Mouse (Mus musculus) neural tube, embryonic 14.5 days (tissue): ENCODE measurements at regions not wholly inside any gene's neighbourhood (a gene's known extent, or its start where the extent isn't known, plus 50 kb on each side); places are given as distances from the start of the nearest gene placed in this dataset.
A peak's percentile ranks its signal among the peaks of the same experiment; 100 is the strongest.

Experiments
- ATAC-seq: fragments of 200-750 bp; cut with Nextera tagmentation; 2 replicates; pipeline ENCODE4 v1.8.0; 2017; ENCODE audit warnings: low read depth, mild to moderate bottlenecking, moderate TSS enrichment, moderate library complexity
- H3K27ac ChIP-seq: fragments of 300-500 bp; sonication (generic); 2 replicates; pipeline ENCODE4 v1.5.1; 2014; ENCODE audit warnings: low read depth, mild to moderate bottlenecking, control low read depth, low read length, moderate library complexity, mixed read lengths
- H3K27me3 ChIP-seq: fragments of 300-500 bp; sonication (generic); 2 replicates; pipeline ENCODE4 v1.6.1; 2014; ENCODE audit warnings: low read length; ENCODE audit not compliant: control insufficient read depth, insufficient read depth
- H3K36me3 ChIP-seq: fragments of 300-500 bp; sonication (generic); 2 replicates; pipeline ENCODE4 v1.6.1; 2014; ENCODE audit warnings: low read length, mixed read lengths; ENCODE audit not compliant: control insufficient read depth, insufficient read depth
- H3K4me1 ChIP-seq: fragments of 300-500 bp; sonication (generic); 2 replicates; pipeline ENCODE4 v1.6.1; 2014; ENCODE audit warnings: low read length; ENCODE audit not compliant: control insufficient read depth, insufficient read depth
- H3K4me2 ChIP-seq: fragments of 300-500 bp; sonication (generic); 2 replicates; pipeline ENCODE4 v1.6.1; 2014; ENCODE audit warnings: mild to moderate bottlenecking, low read depth, low read length, control low read depth
- H3K4me3 ChIP-seq: fragments of 300-500 bp; sonication (generic); 2 replicates; pipeline ENCODE4 v1.5.1; 2014; ENCODE audit warnings: low read depth, low read length, control low read depth, mixed read lengths
- H3K9ac ChIP-seq: fragments of 300-500 bp; sonication (generic); replicated peaks from 2 replicates; pipeline ENCODE4 v1.6.1; 2014; ENCODE audit warnings: low read depth, mild to moderate bottlenecking, control low read depth, low read length, mixed read lengths
- H3K9me3 ChIP-seq: fragments of 300-500 bp; sonication (generic); 2 replicates; pipeline ENCODE4 v1.6.1; 2016; ENCODE audit warnings: low read length; ENCODE audit not compliant: control insufficient read depth
- WGBS: fragments of 180-500 bp; shearing (Covaris S2); extraction: QIAGEN DNeasy Blood & Tissue Kit; methylation state at CpG from one replicate; pipeline ENCODE4 v1.1.7; 2014; 5-methylcytosine and 5-hydroxymethylcytosine counted together

DNA sequence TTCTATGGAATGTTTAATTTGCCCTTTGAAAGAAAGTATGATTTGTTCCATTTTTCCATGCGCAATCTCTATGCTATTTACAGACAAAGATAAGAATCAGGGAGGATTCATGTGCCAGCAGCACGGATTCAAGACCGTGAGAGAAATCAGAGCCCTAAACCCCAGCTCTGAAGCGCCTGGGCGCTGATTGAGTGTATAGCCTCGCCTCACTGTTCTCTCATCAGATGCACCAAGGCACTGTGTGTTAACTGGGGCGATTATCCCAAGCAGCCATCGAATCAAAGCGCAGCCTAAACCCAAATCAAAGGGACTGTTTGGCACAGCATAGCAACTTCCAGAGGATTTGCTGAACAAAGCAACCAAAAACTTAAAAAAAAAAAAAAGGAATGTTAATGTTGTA, 191.1 kb upstream of the Pou3f3 start:
- Histone ChIP-seq H3K36me3 (no peaks in the 10 kb centered on the region), H3K9ac (no peak overlapping the region), H3K4me3 (no peak overlapping the region), H3K27me3 (no peaks in the 10 kb centered on the region), H3K4me1 (no peaks in the 10 kb centered on the region), H3K4me2 (no peak overlapping the region), H3K27ac (no peak overlapping the region), H3K9me3 (no peaks in the 10 kb centered on the region)
- 71% methylated on average over 9 of the region's 9 CpGs for WGBS
- no peak for ATAC-seq

DNA sequence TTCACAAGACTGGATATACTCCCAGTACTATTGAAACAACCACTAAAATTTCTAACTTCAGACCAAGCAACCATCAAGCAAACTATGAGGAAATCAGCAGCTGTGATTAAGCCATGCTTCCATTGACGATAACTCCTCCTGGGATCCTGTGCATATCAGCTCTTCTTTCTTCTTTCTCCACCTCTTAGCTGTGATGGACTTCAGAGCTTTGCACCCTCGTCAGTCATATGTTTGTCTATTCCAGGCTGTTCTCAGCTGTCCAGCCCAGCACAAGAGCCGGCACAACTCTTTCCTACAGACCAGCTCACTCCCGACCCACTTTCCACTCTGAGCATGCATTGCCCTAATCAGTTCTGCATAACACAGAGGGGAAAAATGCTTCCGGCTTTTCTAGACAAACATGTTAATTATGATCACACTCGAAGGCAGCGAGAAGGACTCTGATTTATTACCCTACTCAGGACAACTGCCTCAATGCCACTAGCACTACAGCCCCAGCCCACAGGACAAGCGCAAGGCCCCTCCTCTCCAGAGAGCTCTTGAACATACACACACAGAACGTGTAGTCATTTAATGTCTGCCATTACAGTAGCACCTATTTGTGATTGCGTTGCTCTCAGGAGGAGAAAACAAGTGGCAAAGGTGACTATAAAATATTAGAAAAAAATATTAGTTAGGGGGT, 190.4 kb upstream of the Pou3f3 start:
- Histone ChIP-seq H3K36me3 (no peaks in the 10 kb centered on the region), H3K27ac (no peak overlapping the region), H3K4me1 (no peaks in the 10 kb centered on the region), H3K4me2 (no peak overlapping the region), H3K9ac (no peak overlapping the region), H3K9me3 (no peaks in the 10 kb centered on the region), H3K27me3 (no peaks in the 10 kb centered on the region), H3K4me3 (no peak overlapping the region)
- ATAC-seq: no peak
- 44% methylated on average over 10 of the region's 10 CpGs for WGBS

DNA sequence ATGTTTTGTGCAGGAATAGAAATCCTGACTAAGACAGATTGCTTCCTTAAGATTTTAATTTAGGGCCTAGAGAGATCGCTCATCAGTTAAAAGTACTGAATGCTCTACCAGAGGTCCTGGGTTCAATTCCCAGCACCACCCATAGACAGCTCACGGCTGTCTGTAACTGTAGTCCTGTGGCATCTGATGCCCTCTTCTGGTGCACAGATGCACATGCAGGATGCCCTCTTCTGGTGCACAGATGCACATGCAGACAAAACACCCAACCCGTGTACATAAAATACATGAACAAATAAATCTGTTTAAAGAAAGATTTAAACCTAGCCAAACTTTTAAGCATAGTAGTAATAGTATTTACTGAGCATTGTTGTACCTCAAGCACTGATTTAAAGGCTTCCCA, 181.2 kb upstream of the Pou3f3 start:
- Histone ChIP-seq H3K4me1 (no peaks in the 10 kb centered on the region), H3K4me2 (no peak overlapping the region), H3K9me3 (no peaks in the 10 kb centered on the region), H3K9ac (no peak overlapping the region), H3K4me3 (no peak overlapping the region), H3K27me3 (no peaks in the 10 kb centered on the region), H3K27ac (no peak overlapping the region), H3K36me3 (no peaks in the 10 kb centered on the region)
- 90% methylated on average over 3 of the region's 3 CpGs for WGBS
- ATAC-seq: no peak

DNA sequence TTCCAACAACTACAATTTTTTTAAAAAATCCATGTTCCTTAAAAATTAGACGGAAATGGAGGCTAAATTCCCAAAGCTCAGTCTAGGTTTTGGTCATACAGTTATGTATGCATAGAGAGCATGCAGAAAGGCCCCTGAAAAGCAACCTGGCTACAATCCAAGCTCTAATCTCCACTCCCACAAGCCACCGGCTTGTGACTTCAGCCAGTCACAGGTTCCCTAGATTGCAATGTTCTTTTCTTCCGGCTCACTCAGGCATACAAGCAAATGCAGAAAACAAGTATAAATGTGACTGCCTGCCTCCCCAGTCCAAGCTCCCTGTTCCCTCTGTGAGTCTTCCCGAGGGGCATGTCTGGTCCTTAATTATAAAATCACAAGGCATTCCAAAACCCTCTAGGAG, 171.2 kb upstream of the Pou3f3 start:
- no peak for ATAC-seq
- Histone ChIP-seq H3K27ac (no peak overlapping the region), H3K9me3 (no peaks in the 10 kb centered on the region), H3K4me2 (no peak overlapping the region), H3K4me3 (no peak overlapping the region), H3K9ac (no peak overlapping the region), H3K27me3 (no peaks in the 10 kb centered on the region), H3K36me3 (no peaks in the 10 kb centered on the region), H3K4me1 (no peaks in the 10 kb centered on the region)
- WGBS: 36% methylated on average over 4 of the region's 4 CpGs

DNA sequence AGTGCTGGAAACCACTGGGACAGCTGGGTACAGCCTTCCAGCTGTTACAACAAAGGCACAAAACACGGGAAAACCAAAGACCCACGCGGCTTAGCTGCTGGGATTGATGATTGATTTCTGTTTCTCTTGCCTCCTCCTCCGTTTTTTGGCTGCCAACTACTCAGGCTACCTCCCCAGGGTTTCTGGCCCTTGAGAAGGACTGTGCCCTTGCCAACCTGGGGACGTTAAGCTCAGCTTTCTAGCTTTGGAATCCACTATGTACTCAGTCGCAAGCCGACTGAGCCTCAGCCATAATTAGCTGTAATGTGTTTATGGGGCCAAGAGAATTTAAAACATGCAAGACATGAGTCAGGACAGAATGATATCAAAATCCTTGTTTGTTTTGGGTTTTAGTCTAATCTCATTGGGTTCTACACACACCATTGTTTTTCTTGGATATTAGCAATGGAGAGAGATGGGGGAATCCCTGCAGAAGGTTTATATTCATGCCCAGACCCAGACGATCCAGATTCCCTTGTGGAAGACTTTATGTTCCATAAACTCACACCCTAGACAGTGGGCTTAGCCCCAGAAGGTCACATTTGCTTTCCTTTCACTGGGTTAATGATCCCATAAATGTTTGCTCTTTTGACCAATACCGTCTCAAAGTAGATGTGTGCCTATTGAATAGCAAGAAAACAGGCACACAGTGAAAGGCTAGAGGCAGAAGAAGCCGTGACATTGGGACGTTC, 167.7 kb upstream of the Pou3f3 start:
- H3K9me3 ChIP-seq: no peaks in the 10 kb centered on the region
- no peak overlapping the region for H3K4me2 ChIP-seq
- no peaks in the 10 kb centered on the region for H3K27me3 ChIP-seq
- ATAC-seq: no peak
- WGBS: 52% methylated on average over 11 of the region's 11 CpGs
- H3K36me3 ChIP-seq: no peaks in the 10 kb centered on the region
- H3K4me3 ChIP-seq: no peak overlapping the region
- H3K27ac ChIP-seq: no peak overlapping the region
- H3K9ac ChIP-seq: no peak overlapping the region
- H3K4me1 ChIP-seq: no peaks in the 10 kb centered on the region

DNA sequence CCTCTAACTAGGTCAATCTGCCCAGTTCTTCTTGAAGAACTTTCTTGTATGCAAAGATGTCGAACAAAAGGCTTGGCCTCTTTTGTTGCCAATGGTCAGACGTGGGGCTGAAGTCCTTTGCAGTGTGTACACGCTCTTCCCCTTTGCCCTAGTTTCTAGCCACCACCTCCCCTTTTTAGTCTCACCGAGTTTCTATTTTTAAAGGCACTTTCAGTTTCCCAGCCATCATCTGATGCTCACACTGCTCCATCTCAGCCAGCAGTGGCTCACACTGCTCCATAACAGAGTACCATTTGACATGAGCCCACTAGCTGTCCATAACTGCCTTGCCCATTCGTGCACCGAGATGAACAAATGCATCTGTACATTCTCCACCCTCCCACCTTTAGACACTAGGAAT, 162.7 kb upstream of the Pou3f3 start:
- ATAC-seq: no peak
- H3K4me1 ChIP-seq: no peaks in the 10 kb centered on the region
- 85% methylated on average over 6 of the region's 6 CpGs for WGBS
- no peaks in the 10 kb centered on the region for H3K9me3 ChIP-seq
- no peak overlapping the region for H3K9ac ChIP-seq
- H3K4me2 ChIP-seq: no peak overlapping the region
- H3K4me3 ChIP-seq: no peak overlapping the region
- H3K27me3 ChIP-seq: no peaks in the 10 kb centered on the region
- no peaks in the 10 kb centered on the region for H3K36me3 ChIP-seq
- no peak overlapping the region for H3K27ac ChIP-seq

DNA sequence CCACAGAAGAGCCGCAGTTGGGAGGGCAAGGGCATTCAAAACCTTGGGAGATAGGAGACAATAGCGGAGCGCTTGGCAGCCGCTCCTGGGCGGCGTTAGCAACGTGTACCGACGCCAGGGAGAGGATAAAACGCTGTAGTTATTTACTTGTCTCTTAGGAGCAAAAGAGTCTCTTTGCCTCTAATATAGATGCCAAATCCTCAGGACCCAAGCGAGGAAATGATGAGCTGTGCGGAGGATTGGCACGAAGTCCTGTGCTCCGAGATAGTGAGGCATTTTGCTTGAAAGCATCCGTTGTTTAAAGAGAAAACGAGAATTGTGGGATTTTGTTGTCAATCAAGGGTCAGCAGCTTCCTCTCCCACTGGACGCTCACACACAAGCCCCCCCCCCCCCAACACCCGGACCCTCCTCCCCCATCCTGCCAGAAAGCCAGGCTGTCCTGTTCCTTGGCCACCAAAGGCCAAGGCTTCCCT, 156.5 kb upstream of the Pou3f3 start:
- ATAC-seq: peak; percentile 38

DNA sequence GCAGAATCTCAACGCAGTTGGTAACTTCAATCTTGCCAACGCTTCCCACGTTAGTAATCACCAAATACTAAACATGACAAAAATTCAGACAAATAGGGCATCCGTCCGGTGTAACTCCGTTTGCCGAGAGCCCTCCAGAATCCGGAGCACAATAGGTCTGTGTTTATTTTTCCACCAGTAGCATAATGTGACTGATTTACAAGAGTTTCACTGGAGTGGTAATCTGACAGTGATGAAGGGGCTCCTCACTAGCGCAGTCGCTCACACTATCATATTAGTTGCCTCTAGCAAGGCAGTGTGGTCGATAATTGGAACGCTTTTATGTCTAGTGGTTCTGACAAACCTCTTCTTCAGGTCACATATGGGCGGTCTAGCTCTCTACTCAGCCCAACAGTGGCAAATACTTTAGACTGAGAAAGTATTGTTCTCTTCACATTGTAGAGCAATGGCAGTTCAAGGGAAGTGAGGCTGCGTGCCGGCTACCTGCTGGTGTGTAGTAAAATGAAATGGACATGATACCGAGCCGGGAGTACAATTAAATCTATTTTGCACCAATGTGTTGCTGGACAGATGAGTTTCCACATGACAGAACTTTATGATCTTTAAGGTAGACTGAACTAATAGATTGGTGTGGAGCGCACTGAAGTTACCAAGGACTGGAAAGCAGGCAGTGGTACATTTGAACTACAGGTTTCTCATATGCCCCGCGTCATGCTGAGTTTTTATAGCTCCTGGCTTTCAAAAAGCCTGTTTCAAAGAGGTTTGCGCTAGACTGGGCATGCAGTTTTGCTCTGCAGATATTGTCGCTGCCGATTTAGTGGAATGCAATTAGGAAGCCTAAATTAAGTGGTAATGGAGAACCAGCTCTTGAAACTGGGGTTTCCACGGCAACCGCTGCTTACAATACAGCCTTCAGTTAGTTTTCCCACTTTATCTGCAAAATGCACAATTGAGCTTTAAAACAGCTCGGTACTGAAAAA, 155.7 kb upstream of the Pou3f3 start:
- peaks cover 22% of the 10 kb centered on the region for H3K4me1 ChIP-seq
- H3K36me3 ChIP-seq: no peaks in the 10 kb centered on the region
- no peaks in the 10 kb centered on the region for H3K27me3 ChIP-seq
- peak overlapping the region; percentile 46 for H3K4me2 ChIP-seq
- no peak overlapping the region for H3K9ac ChIP-seq
- no peaks in the 10 kb centered on the region for H3K9me3 ChIP-seq
- H3K4me3 ChIP-seq: 0 out of 2 replicates have a peak overlapping the region, but pooled peaks have one; percentile 2
- ATAC-seq: peak; percentile 70
- 15% methylated on average over 26 of the region's 26 CpGs for WGBS
- peak overlapping the region; percentile 66 for H3K27ac ChIP-seq

More for the DNA sequence above, 156.5 kb upstream of the Pou3f3 start:
- peak overlapping the region; percentile 46 for H3K4me2 ChIP-seq
- H3K27ac ChIP-seq: peak overlapping the region; percentile 66
- no peaks in the 10 kb centered on the region for H3K36me3 ChIP-seq
- WGBS: 23% methylated on average over 18 of the region's 18 CpGs
- H3K9me3 ChIP-seq: no peaks in the 10 kb centered on the region
- H3K4me1 ChIP-seq: peaks cover 22% of the 10 kb centered on the region
- 0 out of 2 replicates have a peak overlapping the region, but pooled peaks have one; percentile 2 for H3K4me3 ChIP-seq
- no peak overlapping the region for H3K9ac ChIP-seq
- no peaks in the 10 kb centered on the region for H3K27me3 ChIP-seq
